Mouse (Mus musculus) gastrocnemius, postnatal 4 days (tissue): ENCODE measurements around the gene Lypd5. TPM values are rescaled to one million over a fixed set of nuclear protein-coding genes. Genes with fewer than 3 reads are reported as not detected.
A peak's percentile ranks its signal among the peaks of the same experiment; 100 is the strongest.

Experiments used
- DNase-seq, 2 experiments: peaks; one replicate each; pipeline ENCODE4 v3.0.0; 2021 to 2022; ENCODE audit warnings: low spot score in 2 of 2, mixed read lengths in 2 of 2
- long read RNA-seq, 2 experiments: library from polyadenylated mRNA; stranded (forward); transcript quantifications; one replicate each; pipeline ENCODE4 v2.0.0; 2021
- total RNA-seq, 2 experiments: library from RNA; stranded (reverse); gene quantifications; 2 replicates each; pipeline ENCODE4 v1.2.3; 2021

Gene Lypd5
- total RNA-seq = not detected
- long read RNA-seq, experiment 1, transcript Lypd5-201 (5 exons, 2,239 nt) = major isoform, 25 of 29 reads
- long read RNA-seq, experiment 1, partial matches to known transcripts = 1 of 29 reads
- long read RNA-seq, experiment 1, other reads (novel, unspliced or antisense) = 3 of 29 reads
- long read RNA-seq, experiment 2 = 0 reads

DNA sequence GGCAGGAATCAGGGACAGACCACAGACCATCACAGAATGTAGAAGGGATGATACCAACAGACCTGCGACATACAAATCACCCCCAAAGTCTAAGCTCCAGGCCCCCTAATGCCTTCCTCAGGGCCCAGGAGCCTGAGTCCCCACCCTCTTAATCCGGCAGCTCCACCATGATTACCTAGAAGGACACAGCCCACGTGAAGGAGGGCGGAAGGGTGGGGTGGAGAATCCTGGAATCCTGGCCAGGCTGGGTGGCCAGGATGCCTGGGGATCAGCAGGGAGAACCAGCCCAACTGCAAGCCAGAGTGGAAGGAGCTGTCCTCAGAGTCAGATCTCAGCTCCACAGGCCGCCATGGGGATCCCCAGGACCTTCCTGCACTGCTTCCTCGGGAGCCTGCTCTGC is at the start of gene Lypd5:
Gene Lypd5, plus strand, starts transcription at position 301 of the 400 bp plus-strand sequence.
- no peak for DNase-seq

DNA sequence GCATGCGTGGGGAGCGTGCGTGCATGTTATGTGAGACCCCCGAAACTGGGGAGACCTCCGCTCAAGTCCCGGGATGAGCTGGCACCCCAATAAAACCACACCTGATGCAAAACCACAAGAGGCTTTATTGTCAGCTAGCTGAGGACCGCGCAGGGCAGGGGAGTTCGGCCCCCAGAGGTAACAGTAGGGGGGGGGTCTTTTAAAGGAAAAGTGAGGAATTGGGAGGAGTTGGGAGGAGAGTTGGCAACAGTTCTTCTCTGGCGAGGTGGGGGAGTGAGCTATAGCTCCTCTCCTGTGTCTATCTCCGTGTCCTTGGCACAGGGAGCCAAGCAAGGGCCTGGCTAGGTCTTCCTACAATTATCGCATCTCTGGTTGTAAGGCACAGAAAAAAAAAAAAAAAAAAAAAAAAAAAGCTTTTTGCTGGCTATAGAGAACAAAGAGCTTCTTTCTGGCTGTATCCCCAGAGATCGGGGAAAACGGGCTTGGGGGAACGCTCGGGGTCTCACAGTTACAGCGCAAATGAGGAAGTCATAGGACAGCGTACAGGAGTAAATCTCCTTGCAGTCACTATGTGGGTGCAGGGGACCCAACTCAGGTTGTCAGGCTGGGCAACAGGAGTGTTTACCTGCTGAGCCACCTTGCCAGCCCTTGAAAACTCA is 49.0 kb upstream of the Lypd5 start:
- no peak for DNase-seq

DNA sequence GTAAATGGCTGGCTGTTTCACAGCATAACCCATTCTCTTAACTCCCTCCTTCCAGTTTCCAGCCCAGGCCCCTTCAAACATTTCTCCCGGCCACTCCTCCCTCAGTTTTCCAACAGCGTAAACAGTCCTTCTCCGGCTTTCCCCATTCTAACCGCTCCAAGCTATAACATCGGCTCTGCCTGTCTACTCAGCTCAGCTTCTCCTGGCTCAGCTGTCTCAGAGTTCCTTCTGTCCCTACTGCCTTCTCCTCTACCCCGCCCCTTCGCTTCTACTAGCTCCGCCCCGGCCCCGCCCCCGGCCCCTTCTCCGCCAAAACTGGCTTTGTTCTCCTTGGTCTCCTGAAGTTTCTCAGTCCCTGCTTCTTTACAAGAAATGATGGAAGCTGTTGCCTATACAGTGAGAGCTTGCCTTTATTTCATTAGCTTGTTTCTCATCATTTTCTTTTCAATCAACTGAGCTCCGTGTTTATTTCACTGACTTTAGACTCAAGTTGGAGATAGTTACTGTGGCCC is 48.2 kb upstream of the Lypd5 start, which contains the start of gene Zfp61:
Gene Zfp61, minus strand, starts transcription at position 462 of the 512 bp plus-strand sequence.
- DNase-seq = peak in 1 of 2 experiments; percentile 23

DNA sequence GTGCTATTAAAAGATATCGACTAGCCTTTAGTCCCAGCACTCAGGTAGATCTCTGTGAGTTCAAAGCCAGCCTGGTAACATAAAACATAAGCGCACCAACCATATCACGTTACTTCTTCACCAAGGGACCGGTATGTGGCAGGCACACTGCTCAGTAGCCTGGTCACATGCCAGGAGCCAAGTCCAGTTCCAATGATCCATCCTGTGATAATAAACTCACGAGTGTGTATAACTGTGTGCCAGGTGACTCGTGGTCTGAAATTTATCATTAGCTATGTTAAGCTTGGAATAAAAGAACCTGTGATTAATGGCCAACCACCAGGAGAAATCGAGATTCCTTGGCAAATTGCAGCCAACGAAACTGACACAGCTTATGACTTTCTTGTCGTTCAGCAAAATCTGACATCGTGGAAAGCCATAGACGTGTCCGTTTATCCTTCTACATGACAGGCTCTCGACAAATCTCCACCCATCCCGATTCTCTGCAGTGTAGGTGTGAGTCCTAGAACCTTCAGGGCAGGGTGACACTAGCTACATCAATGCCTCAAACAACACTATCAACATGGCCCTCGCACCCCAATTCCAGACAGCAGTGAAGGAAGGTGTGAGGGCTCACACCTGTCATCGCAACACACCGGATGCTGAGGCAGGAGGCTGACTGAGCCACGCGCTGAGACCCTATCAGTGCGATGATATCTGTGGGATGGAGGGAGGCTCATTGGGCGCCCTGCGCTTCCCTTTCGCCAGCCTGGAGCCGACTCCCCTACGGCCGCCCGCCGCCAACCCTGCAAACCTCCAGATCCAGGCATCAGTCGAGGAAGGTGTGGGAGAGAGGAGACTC is 33.0 kb upstream of the Lypd5 start:
- no peak for DNase-seq

DNA sequence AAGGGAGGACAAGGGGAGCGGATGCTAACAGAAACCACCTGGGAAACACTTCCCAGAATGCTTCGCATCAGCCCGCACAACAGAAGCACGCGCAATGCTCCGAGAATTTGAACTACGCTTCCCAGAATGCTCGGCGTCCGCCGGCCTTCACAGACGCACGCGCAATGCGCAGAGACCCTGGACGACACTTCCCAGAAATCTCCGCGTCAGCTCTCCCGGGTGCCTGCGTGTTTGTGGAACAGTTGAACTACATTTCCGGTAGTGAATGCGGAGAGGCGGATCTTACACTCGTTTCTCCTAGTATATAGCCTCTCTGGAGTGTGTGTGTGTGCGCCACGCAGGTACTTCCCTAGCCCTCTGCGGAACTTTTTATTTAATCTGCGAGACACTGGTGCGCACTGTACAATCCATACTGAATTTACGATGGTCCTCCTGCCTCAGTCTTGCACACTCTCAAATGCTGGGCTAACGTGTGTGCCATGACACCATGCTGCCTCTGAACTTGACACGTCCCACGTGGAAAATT is 32.4 kb upstream of the Lypd5 start, which contains the start of gene Zfp94:
Gene Zfp94, minus strand, starts transcription at position 100 of the 526 bp plus-strand sequence.
- peak; percentile 82 to 92 for DNase-seq

DNA sequence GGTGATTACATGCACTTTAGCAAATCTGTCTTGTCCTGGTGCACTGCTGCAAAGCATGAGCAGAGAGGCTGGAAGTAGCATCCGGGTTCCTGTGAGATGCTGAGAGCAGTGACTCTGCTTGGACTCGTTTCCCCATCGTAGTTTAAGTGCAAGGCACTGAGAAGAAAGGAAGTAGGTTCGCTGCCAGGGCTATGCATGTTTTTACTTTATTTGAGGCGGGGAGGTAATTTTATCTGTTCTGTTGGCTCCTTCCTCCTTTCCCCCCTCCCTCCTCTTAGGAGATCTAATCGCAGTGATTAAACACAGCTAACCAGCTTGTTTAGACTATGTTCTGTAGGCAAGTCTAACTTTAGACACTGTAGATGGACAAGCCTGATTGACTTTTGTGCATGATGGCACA is 30.1 kb upstream of the Lypd5 start:
- DNase-seq = no peak

DNA sequence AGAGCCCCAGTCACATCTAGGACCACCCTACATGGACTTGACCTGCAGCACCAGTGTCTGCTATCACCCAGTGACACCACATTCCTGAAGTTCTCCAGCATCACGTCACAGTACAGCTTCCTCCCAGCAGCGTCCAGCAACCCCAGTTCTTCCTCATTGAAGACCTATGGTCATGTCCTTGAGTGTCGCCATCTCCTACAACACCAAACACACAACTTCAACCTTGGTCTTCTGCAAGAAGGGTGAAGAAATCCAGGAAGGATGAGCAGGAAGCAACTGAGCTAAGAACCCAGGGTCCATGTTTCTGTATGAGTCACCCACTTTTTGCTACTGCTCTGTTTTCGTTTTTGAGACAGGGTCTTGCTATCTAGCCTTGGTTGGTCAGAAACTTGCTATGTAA is 26.4 kb upstream of the Lypd5 start:
- no peak for DNase-seq

DNA sequence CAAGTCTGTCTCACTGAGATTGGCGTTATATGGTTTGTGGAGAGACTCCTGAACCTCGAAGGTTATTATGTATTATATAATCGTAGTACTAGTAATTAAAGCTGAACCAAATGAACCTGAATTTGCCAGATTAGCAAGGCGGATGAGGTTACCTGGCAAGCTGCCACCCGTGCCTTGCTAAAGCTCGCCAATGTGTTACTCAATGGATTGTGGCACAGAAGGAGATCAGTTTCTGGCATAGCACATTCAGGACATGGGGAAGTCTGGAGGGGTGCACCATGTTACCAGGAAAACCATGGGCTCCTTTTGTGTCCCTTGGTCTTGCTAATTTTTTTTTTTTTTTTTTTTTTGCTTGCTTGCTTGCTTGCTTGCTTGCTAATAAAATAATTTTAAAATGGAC is 23.8 kb upstream of the Lypd5 start:
- DNase-seq = no peak

DNA sequence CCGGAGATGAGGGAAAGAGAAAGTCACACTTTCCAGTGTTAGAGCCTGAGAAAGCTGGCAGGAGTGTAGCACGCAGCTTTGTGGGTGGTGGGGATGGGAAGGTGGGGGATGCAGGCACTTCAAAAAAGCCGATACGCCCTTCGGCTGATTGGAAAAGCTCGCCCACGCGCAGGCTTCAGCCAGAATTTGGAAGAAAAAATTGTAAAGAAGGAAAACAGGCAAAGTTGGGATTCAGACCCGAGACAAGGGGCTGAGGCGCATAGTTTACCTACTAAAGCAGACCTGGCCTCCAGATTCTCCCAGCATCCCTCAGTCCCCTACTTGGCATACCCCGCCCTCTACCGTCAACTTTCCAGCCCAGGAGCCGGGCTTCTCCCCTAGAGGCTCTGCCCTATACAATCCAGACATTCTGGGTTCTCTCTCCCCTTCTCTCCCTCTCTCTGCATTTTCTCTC is 23.3 kb upstream of the Lypd5 start:
- DNase-seq = no peak

DNA sequence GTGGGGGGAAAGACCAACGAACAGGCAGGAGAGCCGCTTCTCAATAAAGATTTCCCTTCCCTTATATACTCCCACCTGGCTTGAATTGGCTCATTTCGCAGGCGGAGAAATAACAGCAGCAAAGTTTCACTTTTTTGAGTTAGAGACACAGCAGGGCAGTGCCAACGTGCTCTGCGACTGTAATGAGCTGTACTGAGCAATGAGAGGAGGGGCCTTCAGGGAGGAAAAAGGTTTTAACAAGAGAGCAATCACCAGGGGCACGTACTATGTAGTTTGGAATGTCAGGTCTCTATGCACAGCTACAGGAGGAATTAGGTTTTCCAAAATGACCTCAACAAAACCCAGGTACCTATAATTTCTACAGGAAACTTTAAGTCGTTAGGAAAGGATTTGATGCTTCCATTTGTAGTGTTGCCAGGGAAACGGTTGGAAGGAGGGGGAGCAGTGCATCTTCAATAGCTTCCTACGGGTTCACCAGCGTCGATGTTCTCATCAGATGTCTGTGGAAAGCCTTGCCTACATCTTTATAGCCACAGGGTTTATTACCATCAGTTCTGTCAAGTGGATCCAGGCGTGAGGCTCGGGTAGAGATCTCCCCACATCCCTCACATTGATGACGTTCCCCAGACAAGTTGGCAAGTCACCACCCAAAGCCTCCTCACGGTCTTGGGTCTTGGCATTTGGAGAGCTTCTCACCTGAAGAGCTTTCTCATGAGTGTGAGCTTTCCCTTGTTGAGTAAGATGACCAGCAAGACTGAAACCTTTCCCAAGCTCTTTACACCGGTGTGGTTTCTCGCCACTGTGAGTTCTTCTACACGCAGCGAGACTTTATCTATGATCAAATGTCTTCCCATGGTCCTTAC is 22.5 kb upstream of the Lypd5 start:
- no peak for DNase-seq

DNA sequence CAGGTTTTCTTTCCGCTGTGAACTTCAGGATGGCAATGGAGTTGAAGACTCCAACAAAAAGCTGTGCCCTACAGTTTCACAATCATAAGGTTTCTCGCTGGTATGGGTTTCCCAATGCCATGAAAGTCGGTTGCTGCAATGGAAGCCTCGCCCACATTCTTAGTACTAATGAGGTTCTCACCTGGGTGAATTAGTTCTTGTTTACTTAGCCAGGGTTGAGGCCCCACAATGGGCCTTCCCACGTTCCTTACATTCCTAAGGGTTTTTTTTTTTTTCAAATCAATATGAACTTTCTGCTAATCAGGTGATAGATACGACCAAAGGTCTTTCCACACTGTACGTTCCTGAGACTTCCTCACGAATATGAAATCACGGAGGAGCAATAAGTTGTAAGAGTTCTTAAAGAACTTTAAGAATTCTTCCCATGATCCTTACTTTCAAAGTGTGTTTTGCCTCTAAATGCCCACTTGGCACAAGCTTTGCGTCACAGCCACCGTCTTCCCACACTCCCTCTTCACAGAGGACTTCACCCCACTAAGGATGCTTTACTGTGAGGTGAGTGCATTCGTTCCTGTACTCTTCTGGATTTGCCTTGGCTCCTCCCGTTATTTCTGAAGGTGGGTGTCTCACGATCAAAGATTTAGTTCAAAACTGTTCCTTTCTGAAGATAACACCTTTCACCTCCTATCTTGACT is 21.6 kb upstream of the Lypd5 start:
- no peak for DNase-seq

DNA sequence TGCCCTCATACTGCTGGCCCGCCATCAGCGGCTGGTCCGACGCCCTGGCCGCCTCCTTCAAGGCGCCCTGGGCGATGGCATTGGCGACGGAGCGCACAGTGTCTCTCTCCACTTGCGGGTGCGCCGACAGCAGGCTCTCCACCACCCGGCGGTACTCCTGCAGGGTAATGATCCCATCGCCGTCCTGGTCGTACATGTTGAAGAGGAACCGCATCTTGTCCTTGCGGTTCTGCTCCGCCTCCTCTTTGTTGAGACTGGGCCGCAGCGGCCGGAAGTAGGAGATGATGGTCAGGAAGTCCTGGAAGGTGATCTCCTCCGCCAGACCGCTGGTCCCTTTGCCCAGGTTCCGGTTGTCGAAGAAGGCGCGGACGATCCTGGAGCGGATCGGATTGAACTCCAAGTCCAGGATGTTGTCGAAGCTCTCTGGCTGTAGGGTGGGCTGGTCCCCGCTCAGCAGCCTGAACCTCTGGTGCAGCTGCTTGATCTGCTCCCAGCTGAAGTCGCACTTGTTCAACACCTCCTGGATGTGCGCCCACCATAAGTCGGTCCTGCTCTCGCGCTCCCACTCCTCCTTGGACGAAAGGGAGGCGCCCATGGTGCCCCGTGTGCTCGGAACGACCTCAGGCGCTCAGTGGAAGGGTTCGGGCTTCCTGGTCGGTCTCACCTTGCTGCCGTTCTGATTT is 15.6 kb upstream of the Lypd5 start, which contains the start of gene Tescl:
Gene Tescl, minus strand, starts transcription at position 633 of the 683 bp plus-strand sequence.
- peak in 1 of 2 experiments; percentile 11 for DNase-seq

DNA sequence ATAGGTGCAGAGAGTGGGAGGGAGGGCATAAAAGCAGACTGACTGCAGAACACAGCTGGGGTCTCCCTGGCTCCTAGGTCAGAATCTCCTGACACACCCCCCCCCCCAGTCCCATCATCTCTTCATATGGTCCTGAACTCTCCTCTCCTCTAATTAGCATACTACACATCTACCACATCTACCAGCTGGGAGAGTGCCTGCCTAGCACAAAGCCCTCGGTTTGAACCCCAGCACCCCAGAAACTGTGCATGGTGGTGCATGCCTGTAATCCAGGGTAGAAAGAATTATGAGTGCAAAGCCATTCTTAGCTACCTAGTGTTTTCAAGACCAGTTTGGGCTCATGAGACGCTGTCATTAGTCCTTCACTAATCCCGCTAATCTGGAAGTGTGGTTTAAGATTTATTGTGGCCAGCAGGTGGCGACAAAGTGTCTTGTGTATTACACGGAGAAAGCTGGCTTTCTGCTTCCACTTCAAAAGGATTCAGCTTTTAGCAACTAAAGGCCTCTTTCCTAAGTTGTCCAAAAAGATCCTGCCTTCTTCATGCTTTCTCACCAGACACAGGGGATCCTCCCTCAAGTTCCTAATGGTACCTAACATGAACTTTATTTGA is 13.2 kb upstream of the Lypd5 start:
- DNase-seq = peak in 1 of 2 experiments; percentile 66

DNA sequence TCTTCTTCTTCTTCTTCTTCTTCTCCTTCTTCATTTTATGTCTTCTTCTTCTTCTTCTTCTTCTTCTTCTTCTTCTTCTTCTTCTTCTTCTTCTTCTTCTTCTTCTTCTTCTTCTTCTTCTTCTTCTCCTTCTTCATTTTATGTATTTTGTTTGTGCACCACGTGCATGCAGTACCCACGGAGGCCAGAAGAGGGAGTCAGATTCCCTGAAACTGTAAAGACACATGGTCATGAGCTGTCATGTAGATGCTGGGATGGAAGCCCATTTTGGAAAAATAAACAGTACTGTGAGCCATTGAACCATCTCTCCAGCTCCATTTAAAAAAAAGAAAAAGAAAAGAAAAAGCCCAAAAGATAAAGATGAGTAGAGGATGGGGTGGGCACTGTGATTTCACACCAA is 10.8 kb upstream of the Lypd5 start:
- DNase-seq = no peak

DNA sequence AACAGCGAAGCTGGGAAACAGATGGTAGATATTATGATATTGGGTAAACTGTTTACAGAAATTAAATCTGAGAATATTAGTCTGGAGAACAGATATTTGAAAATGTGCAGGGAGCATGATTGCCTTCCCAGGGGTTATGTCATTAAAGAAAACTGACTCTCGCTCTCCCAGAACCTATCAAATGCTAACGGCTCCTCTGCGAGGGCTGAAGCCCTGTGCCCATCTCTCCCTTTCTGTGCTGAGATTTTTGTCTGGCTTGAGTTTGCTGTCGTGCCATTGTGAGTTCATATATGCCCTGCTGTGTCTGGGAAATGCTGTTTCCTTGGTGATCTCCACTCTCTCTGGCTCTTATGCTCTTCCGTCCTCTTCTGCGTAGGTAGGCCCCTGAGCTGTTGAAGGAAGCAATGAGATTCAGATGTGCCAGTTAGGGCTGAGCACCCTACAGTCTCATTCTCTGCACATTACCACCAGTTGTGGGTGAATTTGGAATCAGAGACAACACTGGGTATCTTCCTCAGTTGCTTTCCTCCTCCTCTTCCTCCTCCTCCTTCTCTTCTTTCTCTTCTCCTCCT is 5.2 kb upstream of the Lypd5 start:
- no peak for DNase-seq

DNA sequence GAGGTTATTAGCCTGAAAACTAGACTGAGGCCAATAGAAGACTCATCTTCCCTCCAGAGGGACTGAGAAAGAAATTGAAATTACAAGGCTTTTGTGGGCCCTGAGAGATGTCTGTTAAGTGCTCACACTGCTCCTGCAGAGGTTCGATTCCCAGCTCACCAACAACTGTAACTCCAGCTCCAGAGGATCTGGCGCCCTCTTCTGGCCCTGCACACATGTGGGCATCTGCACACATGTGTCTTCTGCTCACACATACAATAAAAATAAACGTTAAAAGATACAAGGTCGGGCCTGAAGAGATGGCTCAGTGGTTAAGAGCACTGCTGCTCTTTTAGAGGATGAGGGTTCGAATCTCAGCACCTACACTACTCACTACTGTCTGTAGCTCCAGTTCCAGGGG is 2.6 kb upstream of the Lypd5 start:
- no peak for DNase-seq

DNA sequence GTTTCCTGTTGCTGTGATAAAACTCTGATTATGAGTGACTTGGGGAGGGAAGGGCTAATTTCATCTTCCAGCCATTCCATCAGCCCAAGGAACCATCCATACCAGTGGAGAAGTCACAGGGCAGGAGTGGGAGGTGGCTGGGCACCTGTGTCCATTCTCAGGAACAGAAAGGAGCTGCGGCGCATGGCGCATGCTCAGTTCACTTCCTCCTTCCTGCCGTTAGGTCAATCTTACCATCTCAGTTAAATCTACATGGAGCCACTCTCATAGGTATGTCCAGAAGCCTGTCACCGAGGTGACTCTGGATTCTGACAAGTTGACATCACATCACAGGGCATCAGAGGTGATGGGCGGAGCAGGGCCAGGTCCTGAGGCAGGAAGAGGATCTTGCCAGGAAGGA is 6.7 kb downstream of the Lypd5 start:
- no peak for DNase-seq

DNA sequence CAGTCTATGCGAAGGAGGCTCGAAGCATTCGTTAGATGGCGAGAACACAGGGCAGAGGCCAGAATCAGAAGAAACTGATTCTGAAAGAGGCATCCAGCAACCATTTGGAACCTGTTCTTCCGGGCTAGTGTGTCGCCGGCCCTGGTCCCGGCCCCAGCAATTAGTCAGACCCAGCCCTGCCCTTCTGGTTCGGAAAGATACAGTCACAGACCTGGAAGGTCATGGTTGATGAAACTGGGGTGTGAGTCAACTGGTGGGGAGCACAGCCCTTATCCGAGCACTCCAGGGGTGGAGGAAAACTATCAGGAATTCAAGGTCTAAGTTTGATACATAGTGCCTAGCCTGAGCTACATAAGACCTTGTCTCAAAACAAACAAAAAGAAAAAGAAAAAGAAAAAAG is 7.1 kb downstream of the Lypd5 start:
- DNase-seq = no peak
